Mouse (Mus musculus) adrenal gland, postnatal 25 days (tissue): ENCODE results near the gene Clmp. TPM values are rescaled to one million over a fixed set of nuclear protein-coding genes. Genes with fewer than 3 reads are reported as not detected.
"Not testable (repeated sequence)": the region's sequence is repeated elsewhere in the genome, so short reads cannot be mapped to it uniquely, and the experiment has no call there.

Experiments used
- DNase-seq: peaks from one replicate; pipeline ENCODE4 v3.0.0; 2021; ENCODE audit warnings: mixed read lengths
- total RNA-seq: library from RNA; stranded (reverse); gene quantifications from 2 replicates; pipeline ENCODE4 v1.2.3, GENCODE M21; 2021

Clmp gene
- total RNA-seq, 1 experiment from 2014 or later, result 2.8 TPM

DNA sequence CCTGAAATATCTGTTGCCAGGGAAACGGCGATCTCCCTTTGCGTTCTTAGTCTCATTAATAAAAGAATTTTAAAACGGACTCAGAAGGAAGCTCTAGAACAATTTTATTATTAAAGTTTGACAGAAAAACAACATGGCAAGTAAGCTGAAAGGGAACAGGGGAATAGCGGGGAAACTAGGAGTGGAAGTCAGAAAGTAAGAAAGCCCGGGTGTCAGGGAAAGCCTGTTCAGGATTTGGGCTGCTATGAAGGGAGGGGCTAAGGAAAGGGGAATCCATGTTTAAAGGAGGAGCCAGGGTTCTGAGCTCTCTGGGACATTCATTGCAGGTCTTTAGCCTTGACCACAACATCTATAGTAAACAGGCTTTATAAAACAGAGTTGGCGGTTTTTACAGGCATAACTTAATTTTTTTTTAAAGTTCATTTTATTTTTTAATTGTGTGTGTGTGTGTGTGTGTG is 45.9 kb downstream of the Clmp start:
- no peak for DNase-seq

DNA sequence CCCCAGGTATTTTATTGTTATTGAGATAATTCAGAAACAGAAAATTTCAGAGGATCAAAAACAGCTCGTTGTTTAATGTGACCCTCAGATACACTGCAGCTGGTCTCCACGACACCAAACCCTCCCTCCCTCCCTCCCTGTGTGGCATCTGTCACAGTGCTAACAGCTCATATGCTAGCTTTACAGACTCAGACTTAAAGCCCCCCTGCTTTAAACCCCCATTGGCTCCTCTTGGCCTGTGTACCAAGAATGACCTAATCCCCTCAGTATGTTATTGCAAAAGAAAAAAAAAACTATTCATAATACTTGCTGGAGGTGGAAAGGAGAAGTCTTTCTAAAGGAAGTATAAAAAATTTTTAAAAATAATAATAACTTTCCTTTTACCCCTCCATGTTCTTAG is 46.5 kb downstream of the Clmp start:
- DNase-seq, result no peak

DNA sequence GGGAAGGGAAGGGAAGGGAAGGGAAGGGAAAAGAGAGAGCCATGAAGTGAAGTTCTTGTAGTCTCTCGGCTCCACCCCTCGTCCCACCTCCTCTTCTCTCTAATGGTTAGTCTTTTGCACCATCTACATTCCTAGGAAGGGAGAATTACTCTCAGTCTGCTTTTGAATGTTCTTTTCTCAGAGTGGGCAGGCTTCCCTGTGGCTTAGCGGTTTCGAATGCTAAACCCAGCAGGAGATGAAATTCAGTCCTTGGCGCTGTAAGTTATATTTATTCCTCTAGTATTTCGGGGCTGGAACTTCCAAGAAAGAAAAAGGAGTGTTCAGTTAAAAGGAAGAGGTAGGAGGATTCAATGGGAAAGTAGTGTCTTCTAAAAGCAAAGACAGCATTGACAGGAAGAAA is 51.4 kb downstream of the Clmp start:
- no peak for DNase-seq

DNA sequence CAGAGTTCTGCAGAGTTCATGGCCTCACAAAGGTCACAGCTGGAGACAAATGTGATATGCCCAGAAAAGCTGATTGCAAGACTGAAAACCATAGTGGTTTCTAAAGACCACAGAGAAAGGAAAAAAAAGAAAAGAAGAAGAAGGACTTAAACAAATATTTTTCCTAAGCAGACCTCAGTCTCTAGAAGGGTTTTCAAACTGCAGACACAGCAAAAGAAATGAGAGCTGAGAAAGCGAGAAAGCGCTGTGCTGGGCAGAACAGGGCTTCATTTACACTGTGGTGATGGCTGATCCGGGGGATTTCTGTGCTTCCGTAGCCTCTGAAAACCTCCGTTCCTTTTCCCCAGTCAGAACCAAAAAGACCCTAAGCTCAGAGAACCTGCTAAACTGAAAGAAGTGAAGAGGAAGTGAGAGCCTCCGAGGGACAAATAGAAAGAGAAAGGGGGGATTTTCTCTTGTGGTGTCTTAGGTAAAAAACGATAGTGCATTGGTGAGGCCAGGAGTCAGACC is 57.8 kb downstream of the Clmp start:
- no peak for DNase-seq

DNA sequence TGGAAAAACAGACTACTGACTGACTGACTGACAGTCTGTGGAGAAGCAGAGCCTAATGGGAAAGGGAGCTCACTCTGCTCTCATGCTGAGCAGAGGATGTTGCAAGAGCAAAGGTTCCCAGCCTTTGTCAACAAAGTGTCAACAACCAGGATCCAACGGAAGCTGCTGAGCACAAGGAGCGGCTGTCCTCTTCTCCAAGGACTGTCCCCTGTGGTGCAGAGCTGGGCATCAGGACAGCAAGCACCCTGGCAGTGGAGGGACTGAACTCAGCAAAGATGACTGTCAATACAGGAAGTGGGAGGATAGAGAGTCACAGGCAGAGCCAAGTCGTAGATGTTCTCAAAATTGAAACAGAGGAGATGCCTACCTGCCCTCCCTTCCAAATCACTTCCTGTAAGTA is 58.5 kb downstream of the Clmp start:
- no peak for DNase-seq

DNA sequence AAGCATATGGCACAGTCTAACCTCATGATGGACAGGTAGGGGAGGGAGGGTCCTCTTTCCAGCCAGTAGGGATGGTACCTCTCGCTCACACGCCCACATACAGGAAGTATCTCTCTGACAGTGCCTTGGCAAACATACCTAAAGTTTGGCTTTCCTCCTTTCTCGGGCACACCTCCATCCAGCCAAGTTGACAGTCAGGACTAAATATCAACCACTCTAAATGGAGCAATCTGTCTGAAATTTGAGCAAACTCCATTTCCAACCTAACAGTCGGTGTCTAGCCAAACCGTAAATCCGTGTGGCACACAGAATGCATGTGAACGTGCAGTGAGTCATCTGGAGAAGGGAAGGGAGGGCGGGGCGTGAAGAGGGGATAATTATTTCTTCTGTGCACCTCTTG is 61.0 kb downstream of the Clmp start:
- DNase-seq, result no peak

DNA sequence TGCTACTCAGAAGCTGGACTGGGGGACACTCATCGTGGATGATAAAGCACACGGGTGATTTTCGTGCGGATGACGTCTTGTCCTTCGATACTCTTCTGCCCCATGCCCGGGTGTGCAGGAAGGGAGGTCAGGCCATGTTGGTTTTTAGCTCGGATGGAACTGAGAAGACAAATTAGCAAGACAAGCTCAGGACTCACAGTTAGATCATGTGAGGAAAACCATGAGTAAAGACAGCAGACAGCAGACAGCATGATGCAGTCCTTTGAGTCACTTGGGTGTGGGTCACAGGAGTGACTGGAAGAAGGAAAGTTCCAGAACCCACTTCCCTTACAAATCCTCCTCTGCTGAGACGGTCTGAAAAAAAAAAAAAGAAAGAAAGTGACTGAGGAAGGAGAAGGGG is 61.5 kb downstream of the Clmp start:
- no peak for DNase-seq

DNA sequence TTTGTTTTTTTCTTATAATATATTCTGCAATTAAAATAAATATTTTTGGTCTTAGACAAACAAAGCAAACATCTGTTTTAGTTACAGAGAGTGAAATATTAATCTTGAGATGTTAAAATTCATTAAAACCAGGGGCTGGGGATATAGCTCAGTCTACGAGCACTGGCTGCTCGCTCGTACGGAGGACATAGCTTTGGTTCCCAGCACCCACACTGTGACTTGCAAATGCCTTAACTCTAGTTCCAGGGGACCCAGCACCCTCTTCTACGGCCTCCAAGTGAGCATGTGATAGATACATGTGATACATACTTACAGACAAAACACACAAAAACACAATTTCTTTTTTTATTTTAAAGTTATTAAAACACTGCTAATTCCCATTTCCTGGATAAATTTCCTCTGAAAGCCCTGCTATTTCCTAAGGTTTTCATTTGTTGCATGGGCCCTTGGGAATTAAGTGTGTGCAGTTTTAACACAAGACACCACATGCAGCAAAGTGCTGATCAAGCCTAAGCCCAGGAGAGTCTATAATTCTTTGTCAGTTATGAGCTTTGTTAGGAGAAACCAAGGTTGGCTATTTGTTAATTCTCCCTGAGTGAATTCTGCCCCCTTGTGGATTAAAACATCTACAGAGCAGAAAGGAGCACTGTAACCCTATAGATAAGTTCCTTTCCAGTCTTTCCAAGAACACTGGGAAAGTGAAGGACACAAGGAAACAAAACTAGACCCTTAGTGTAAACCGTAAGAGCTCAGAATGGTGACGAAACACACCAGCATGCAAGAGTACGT is 64.3 kb downstream of the Clmp start:
- DNase-seq, result no peak

DNA sequence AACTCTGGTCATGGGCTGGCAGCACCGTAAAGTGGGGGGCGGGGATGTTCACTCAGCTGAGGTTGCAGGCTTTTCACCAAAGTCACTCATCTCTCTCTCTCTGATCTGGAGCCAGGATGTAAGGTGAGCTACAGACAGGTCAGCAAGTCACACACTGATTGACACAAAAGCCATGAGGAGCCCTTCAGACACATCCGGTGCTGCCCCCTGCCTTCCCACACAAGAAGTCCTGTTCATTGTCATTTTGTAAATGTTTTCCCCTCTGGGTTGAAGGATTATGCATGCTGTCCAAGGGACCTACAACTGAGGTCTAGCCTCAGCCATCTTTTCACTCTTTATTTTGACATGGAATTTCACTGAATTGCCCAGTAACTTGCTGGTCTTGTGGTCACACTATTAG is 66.0 kb downstream of the Clmp start:
- DNase-seq, result no peak

DNA sequence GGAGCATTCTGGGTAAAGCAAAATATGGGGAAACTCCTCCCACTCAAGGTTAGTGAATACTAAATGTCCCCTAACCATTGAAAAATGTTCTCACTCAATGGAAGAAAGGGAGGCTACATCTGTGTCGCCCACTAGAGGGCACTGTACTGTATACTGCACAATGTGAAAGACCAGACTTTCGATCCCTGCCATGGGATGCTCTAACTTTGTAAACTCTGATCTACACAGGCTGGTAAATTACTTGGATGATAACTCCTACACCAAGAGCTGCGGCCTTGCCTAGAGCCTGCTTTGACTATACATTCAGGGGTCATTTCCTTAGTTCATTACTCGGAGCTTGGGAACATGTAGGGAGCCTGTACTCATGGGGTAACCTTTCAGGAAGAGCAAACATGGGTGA is 70.6 kb downstream of the Clmp start:
- DNase-seq, result no peak

DNA sequence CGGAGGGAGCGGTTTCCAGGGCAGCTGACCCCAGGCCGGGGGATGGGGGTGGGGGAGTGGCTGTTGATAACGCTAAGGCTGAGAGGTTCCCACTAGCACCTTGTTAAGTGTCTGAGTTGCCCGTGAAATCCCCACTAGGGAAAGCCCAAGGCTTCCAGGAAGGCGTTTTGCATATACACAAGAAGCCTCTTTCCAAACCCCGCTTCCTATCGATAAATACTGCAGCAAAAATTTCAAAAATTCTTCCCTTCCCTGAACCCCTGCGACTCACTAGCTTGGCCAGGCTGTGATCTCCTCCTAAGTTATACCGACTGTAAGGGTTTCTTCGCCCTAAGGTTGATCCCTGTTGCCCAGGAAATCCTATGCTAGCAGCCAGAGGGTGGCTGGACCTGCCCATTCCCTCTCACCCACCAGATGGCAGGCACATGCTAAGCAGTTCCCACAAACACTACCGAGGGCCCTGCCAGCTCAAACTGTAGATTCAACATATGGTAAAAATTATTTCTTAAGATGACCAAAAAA is 71.4 kb downstream of the Clmp start:
- DNase-seq, result peak; percentile 50

DNA sequence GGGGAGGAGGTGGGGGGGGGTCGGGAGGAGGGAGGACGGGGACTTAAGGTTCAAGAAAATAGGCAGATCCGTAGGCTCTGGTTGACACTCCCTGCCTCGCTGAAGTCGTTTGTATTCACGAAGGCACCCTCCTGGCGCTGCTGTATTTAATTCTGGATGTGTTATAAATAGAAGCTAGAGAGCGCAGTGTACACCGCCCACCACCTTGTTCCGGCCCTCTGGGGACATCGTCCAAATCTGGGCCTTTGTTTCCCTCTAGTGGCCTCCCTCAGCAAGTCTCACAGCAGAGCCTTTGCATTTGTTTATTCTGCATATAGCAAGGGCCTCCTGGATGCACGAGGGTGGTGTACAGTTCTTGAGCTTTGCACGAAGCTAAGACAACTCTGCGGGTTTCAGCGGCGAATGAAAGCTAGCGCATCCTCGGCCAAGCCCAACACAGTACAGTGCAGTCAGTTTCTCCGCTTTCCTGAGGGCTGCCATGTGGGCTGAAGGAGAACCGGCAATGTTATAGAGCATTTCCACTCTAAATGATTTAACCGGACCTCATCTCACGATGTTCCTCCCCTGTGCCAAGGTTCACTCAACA is 72.0 kb downstream of the Clmp start:
- peak; percentile 58 for DNase-seq

DNA sequence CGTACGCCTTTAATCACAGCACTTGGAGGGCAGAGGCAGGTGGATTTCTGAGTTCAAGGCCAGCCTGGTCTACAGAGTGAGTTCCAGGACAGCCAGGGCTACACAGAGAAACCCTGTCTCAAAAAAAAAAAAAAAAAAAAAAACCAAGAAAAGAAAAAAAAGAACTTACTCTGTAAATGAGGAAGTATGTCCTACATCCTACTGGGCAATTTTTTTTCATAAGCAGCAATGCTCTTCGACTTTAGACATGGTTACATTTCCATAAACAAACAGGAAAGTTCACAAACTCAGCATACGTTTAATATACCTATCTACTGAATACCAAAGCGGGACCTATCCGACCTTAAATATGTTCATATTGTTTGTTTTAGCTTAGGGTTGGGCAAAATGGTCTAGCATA is 76.6 kb downstream of the Clmp start:
- DNase-seq, result no peak

DNA sequence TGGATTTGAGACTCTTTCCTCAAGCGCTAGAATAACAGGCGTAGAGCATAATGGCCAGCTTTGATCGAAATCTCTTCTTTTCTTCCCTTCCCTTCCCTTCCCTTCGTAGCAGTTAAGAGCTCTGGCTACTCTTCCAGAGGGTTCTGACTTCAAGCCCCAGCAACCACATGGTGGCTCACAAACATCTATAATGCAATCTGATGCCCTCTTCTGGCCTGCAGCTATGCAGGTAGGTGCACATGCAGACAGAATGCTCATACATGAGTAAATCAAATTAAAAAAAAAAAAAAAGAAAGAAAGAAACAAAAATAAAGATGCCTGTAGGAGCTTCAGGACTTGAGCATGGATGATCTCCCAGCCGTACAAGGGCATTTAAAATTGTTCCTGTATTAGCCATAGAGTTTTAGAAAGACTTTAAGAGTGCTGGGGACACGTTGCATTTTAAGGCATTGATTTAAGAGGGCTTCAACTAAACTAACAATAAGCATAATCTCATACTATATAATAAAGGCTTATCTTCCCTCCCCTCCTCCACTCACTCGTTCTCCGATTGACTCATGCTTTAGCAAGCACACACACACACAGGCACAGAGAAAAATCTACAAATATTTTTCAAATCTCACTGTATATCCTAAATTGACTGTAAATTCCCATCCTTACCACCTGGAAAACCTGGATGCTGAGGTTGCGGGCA is 79.3 kb downstream of the Clmp start:
- no peak for DNase-seq

DNA sequence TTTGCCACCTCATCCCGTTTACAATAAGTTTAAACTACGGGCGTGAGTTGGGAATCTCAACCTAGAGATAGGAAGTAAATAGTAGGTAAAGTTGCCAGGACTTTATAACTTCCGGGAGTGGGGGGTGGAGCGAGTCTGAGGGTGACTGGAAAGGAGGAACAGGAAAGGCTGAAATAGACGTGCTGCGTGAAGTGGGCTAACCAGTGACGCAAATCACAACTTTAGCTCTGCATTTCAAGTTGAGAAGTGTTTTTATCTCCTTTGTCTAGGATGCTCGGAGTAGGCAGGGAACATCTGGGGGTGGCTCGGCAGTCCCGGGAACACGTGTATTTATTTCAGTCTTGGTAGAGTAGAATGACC is 79.8 kb downstream of the Clmp start:
- DNase-seq, result no peak

DNA sequence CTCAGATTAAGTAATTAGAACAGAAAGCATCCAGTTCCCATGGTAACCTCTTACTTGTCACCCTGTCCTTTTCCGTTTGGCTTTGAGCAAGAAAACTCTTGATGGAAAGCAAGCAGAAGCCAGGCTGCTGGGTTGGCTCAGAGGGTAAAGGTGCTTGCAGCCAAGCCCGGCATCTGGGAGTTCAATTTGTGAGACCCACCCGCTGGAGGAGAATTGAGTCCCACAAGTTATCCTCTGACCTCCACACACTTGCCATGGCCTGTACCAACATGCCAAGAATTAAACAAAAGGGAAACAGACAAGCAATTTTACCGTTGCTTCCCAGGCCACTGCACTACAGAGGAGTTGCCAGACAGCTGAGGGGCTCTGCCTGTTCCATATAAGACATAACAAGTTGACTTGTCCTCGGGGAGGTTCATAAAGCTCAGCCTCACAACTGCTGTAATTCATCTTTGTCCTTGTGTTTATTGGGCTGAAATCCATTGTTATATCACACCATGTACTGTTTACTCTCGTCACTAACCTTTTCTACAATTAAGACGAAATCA is 80.4 kb downstream of the Clmp start:
- DNase-seq, result no peak

DNA sequence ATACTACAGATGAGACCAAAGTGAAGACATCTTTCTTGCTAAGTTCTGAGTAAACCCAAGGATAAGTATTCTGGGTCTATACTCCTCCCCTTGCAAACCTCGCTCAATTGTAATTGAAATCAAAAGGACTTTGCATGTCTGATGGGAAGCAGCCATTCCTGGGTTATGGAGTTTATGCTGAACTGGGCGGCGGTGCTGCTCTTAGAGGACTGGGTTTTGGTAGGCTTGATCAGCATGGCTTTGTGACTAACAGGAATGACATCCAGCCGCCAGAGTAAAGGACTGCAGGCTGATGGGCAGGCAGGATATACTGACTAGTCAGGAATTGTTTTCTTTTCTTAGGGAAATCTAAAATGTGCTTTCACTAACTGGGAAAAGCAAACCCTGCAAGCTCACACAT is 82.2 kb downstream of the Clmp start:
- no peak for DNase-seq

DNA sequence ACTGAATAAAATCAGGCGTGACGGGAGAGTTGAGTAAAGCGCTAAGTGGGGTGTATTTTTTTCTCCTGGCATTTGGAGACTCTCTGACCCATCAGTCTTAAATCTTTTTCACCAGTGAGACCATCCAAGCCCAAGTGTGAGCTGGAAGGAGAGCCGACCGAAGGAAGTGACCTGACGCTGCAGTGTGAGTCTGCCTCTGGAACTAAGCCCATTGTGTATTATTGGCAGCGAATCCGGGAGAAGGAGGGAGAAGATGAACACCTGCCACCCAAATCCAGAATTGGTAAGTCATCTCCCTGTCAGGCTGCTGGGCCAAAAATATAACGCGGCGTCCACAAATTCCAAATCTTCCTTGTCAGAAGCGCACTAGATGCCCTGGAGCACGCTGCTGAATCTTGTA is 86.5 kb downstream of the Clmp start:
- DNase-seq, result no peak

DNA sequence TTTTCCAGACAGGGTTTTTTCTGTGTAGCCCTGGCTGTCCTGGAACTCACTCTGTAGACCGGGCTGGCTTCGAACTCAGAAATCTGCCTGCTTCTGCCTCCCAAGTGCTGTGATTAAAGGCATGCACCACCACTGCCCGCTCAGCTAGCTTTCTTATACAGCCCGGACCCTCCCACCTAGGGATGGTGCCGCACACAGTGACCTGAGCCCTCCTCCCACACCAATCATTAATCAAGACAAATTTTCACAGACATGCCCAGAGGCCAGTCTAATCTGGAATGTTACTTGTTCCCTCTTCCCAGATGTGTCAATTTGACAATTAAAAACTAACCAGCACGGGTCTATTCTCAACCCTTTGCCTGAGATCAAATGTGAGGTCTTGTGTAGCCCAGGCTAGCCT is 87.4 kb downstream of the Clmp start:
- not testable (repeated sequence) for DNase-seq

DNA sequence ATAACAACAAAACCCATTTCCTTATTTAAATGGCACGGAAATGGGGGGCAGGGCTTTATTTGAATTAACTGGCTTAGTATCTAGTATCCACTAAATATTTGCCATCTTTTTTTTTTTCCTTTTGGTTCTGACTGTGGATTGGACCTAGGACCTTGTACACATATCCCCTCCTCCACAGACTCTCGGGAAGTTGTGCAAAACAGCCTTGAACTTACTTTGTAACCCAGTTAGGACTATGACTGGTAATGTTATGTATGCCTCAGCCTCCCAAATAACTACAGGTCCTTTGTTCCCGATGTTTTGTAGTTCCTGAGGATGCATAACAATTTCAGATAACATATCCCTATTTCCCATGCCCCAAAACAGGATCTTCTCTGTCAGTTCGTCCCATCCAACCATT is 88.1 kb downstream of the Clmp start:
- no peak for DNase-seq

DNA sequence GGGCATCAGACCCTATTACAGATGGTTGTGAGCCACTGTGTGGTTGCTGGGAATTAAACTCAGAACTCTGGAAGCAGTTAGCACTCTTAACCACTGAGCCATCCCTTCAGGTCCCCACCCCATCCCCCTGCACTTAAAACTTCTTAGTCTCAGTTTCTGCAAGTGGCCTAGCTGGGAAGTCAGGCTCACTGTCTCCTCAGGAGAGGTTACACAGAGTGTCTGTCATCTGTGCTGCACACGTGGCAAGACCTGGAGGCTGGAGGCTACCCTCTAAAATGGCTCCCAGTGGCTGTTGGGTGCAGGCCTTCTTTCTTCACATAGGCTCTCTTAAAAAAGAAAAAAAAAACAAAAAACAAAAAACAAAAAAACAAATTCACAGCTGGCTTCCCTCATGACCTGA is 90.3 kb downstream of the Clmp start:
- no peak for DNase-seq

DNA sequence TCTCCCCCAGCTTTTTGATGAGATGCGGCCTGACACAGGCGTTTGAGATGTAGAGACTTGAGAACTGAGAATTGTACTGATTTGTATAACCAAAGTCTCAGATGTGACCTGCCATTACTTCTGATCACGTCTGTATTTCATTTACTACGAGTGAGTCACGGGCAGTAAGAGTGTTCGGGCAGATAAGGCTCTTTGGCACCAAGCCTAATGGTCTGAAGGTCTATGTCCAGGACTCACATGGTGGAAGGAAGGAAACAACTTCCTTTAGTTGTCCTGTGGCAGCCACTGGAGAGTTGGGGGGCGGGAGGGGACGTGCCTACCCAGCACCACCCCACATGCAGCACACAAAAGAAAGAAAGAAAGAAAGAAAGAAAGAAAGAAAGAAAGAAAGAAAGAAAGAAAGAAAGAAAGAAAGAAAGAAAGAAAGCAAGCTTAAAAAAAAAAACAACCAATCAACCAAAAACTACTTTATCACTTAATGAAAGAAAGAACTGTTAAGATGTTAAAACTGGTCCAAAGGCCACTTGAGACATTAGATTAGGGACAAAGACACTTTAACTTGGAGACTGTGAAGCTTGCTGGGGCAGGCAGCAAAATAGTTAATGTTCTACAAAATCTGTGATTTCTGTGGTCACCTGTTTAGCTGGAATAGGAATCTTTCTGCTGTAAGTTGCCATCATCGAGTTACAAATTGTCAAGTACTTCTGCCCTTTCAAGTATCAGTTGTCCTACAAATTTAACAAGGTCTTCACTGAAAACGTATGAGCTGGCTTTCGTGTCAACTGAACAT is 90.9 kb downstream of the Clmp start:
- DNase-seq, result peak; percentile 34
